Mouse (Mus musculus) liver, embryonic 13.5 days (tissue): ENCODE results near the gene Tmem165. TPM values are rescaled to one million over a fixed set of nuclear protein-coding genes. Genes with fewer than 3 reads are reported as not detected.

Source experiments
- ATAC-seq: fragments of 200-750 bp; cut with Nextera tagmentation; 2 replicates; pipeline ENCODE4 v1.8.0; 2017; ENCODE audit warnings: low read depth, mild to moderate bottlenecking, moderate number of reproducible peaks, moderate library complexity
- DNase-seq: peaks from one replicate; pipeline ENCODE4 v3.0.0; 2022
- H3K27ac ChIP-seq: fragments of 300-500 bp; sonication (generic); 2 replicates; pipeline ENCODE4 v1.5.1; 2015; ENCODE audit warnings: moderate library complexity, mild to moderate bottlenecking, inconsistent platforms
- H3K27me3 ChIP-seq: fragments of 300-500 bp; sonication (generic); 2 replicates; pipeline ENCODE4 v1.6.1; 2015; ENCODE audit warnings: mild to moderate bottlenecking, inconsistent platforms
- H3K36me3 ChIP-seq: fragments of 300-500 bp; sonication (generic); 2 replicates; pipeline ENCODE4 v1.6.1; 2015; ENCODE audit warnings: mild to moderate bottlenecking, inconsistent platforms
- H3K4me1 ChIP-seq: fragments of 300-500 bp; sonication (generic); replicated peaks from 2 replicates; pipeline ENCODE4 v1.6.1; 2015; ENCODE audit warnings: inconsistent platforms
- H3K4me2 ChIP-seq: fragments of 300-500 bp; sonication (generic); 2 replicates; pipeline ENCODE4 v1.6.1; 2015; ENCODE audit warnings: inconsistent platforms, mild to moderate bottlenecking, moderate library complexity
- H3K4me3 ChIP-seq: fragments of 300-500 bp; sonication (generic); replicated peaks from 2 replicates; pipeline ENCODE4 v1.5.1; 2015; ENCODE audit warnings: mild to moderate bottlenecking, inconsistent platforms
- H3K9ac ChIP-seq: fragments of 300-500 bp; sonication (generic); 2 replicates; pipeline ENCODE4 v1.6.1; 2015; ENCODE audit warnings: mild to moderate bottlenecking, inconsistent platforms
- H3K9me3 ChIP-seq: fragments of 300-500 bp; sonication (generic); replicated peaks from 2 replicates; pipeline ENCODE4 v1.6.1; 2016; ENCODE audit warnings: inconsistent platforms
- WGBS: fragments of 180-500 bp; shearing (Covaris S2); methylation state at CpG from one replicate; pipeline ENCODE4 v1.1.7; 2015; ENCODE audit not compliant: insufficient replicate concordance; 5-methylcytosine and 5-hydroxymethylcytosine counted together
- polyA plus RNA-seq: library from polyadenylated mRNA; unstranded; fragments of >200 nt; fragmentation: Nextera tagmentation; extraction: Ambion mirVana; gene quantifications from 2 replicates; pipeline ENCODE4 v1.2.1, GENCODE M21; 2015

Gene Tmem165
- polyA plus RNA-seq, 1 experiment from 2014 or later: 31.6 TPM

- Histone ChIP-seq H3K4me3 (no peak overlapping the region), H3K36me3 (peaks cover 18% of the 10 kb centered on the region), H3K9me3 (no peaks in the 10 kb centered on the region), H3K4me2 (no peak overlapping the region), H3K27me3 (no peaks in the 10 kb centered on the region), H3K4me1 (peaks cover 5% of the 10 kb centered on the region; the same call in 1 of the 2 replicates), H3K27ac (no peak overlapping the region), H3K9ac (no peak overlapping the region)
- ATAC-seq (no peak), DNase-seq (no peak)
- WGBS: 75% methylated on average over 6 of the region's 6 CpGs
Measured at GRCm38 (mm10) chr5:76149436-76149835, 34.2 kb upstream of the Tmem165 start.

GRCm38 (mm10) chr5:76152956-76153355 lies 30.7 kb upstream of the Tmem165 start:
- WGBS: 75% methylated on average over 6 of the region's 6 CpGs
- Histone ChIP-seq H3K4me1 (no peaks in the 10 kb centered on the region), H3K4me3 (no peak overlapping the region), H3K4me2 (no peak overlapping the region), H3K36me3 (peaks cover 24% of the 10 kb centered on the region), H3K27ac (no peak overlapping the region), H3K9ac (no peak overlapping the region), H3K9me3 (no peaks in the 10 kb centered on the region), H3K27me3 (no peaks in the 10 kb centered on the region)
- no peak for ATAC-seq
- DNase-seq: no peak

- no peak for DNase-seq
- Histone ChIP-seq H3K4me3 (no peak overlapping the region), H3K4me2 (no peak overlapping the region), H3K9ac (no peak overlapping the region), H3K36me3 (peaks cover 24% of the 10 kb centered on the region), H3K27me3 (no peaks in the 10 kb centered on the region), H3K27ac (no peak overlapping the region), H3K4me1 (no peaks in the 10 kb centered on the region), H3K9me3 (no peaks in the 10 kb centered on the region)
- 81% methylated on average over 11 of the region's 11 CpGs for WGBS
- no peak for ATAC-seq
Measured at GRCm38 (mm10) chr5:76153430-76153829, 30.2 kb upstream of the Tmem165 start.

GRCm38 (mm10) chr5:76154434-76155165 lies 29.1 kb upstream of the Tmem165 start:
- DNase-seq (no peak), ATAC-seq (no peak)
- 81% methylated on average over 21 of the region's 21 CpGs for WGBS

GRCm38 (mm10) chr5:76159555-76159954 lies 24.1 kb upstream of the Tmem165 start:
- no peaks in the 10 kb centered on the region for H3K27me3 ChIP-seq
- DNase-seq (no peak), ATAC-seq (no peak)
- H3K4me3 ChIP-seq: no peak overlapping the region
- H3K27ac ChIP-seq: no peak overlapping the region
- H3K4me1 ChIP-seq: peaks cover 28% of the 10 kb centered on the region
- H3K36me3 ChIP-seq: peaks cover 6% of the 10 kb centered on the region; the same call in 1 of the 2 replicates
- H3K4me2 ChIP-seq: no peak overlapping the region
- WGBS: 71% methylated on average over 6 of the region's 6 CpGs
- H3K9me3 ChIP-seq: no peaks in the 10 kb centered on the region
- no peak overlapping the region for H3K9ac ChIP-seq

More at GRCm38 (mm10) chr5:76154434-76155165, 29.1 kb upstream of the Tmem165 start:
- Histone ChIP-seq H3K4me2 (no peak overlapping the region), H3K4me1 (no peaks in the 10 kb centered on the region), H3K9ac (no peak overlapping the region), H3K27me3 (no peaks in the 10 kb centered on the region), H3K9me3 (no peaks in the 10 kb centered on the region), H3K4me3 (no peak overlapping the region), H3K27ac (no peak overlapping the region; the same call in 1 of the 2 replicates), H3K36me3 (peaks cover 24% of the 10 kb centered on the region)

GRCm38 (mm10) chr5:76160086-76160485 lies 23.6 kb upstream of the Tmem165 start:
- Histone ChIP-seq H3K36me3 (peaks cover 6% of the 10 kb centered on the region; the same call in 1 of the 2 replicates), H3K4me3 (no peak overlapping the region), H3K27me3 (no peaks in the 10 kb centered on the region), H3K9ac (no peak overlapping the region), H3K4me2 (no peak overlapping the region), H3K27ac (no peak overlapping the region), H3K9me3 (no peaks in the 10 kb centered on the region), H3K4me1 (peaks cover 28% of the 10 kb centered on the region)
- ATAC-seq: no peak
- 41% methylated on average over 3 of the region's 3 CpGs for WGBS
- no peak for DNase-seq

- peak; percentile 87 for ATAC-seq
- no peaks in the 10 kb centered on the region for H3K9me3 ChIP-seq
- H3K9ac ChIP-seq: no peak overlapping the region
- no peaks in the 10 kb centered on the region for H3K36me3 ChIP-seq
- no peaks in the 10 kb centered on the region for H3K27me3 ChIP-seq
- DNase-seq: peak; percentile 38
- H3K4me3 ChIP-seq: no peak overlapping the region
- WGBS: 19% methylated on average over 6 of the region's 6 CpGs
- no peak overlapping the region for H3K27ac ChIP-seq
- H3K4me2 ChIP-seq: peak overlapping the region; percentile 26; the same call in 1 of the 2 replicates
- peaks cover 28% of the 10 kb centered on the region for H3K4me1 ChIP-seq
Measured at GRCm38 (mm10) chr5:76161491-76161890, 22.2 kb upstream of the Tmem165 start.

- Histone ChIP-seq H3K27me3 (no peaks in the 10 kb centered on the region), H3K4me2 (no peak overlapping the region), H3K36me3 (no peaks in the 10 kb centered on the region), H3K9me3 (no peaks in the 10 kb centered on the region), H3K27ac (no peak overlapping the region), H3K4me1 (peaks cover 28% of the 10 kb centered on the region), H3K9ac (no peak overlapping the region), H3K4me3 (no peak overlapping the region)
- ATAC-seq (peak; percentile 11; the same call in 1 of the 2 replicates), DNase-seq (no peak)
- 44% methylated on average over 5 of the region's 5 CpGs for WGBS
Measured at GRCm38 (mm10) chr5:76162926-76163325, 20.8 kb upstream of the Tmem165 start.

GRCm38 (mm10) chr5:76163828-76164390 lies 19.8 kb upstream of the Tmem165 start:
- ATAC-seq (no peak), DNase-seq (no peak)
- Histone ChIP-seq H3K27ac (no peak overlapping the region), H3K36me3 (no peaks in the 10 kb centered on the region), H3K27me3 (no peaks in the 10 kb centered on the region), H3K9me3 (no peaks in the 10 kb centered on the region), H3K4me3 (no peak overlapping the region), H3K9ac (no peak overlapping the region), H3K4me1 (peaks cover 31% of the 10 kb centered on the region), H3K4me2 (no peak overlapping the region)
- 63% methylated on average over 4 of the region's 4 CpGs for WGBS

- H3K36me3 ChIP-seq: no peaks in the 10 kb centered on the region
Measured at GRCm38 (mm10) chr5:76164827-76165226, 18.9 kb upstream of the Tmem165 start.

GRCm38 (mm10) chr5:76170522-76170921 lies 13.2 kb upstream of the Tmem165 start:
- H3K9me3 ChIP-seq: no peaks in the 10 kb centered on the region
- no peak for DNase-seq
- ATAC-seq: no peak
- H3K27ac ChIP-seq: no peak overlapping the region
- no peaks in the 10 kb centered on the region for H3K36me3 ChIP-seq
- peaks cover 3% of the 10 kb centered on the region; the same call in 1 of the 2 replicates for H3K4me1 ChIP-seq
- 68% methylated on average over 4 of the region's 4 CpGs for WGBS
- no peaks in the 10 kb centered on the region for H3K27me3 ChIP-seq
- H3K4me2 ChIP-seq: no peak overlapping the region
- H3K9ac ChIP-seq: no peak overlapping the region
- no peak overlapping the region for H3K4me3 ChIP-seq

More at GRCm38 (mm10) chr5:76164827-76165226, 18.9 kb upstream of the Tmem165 start:
- no peak overlapping the region for H3K4me3 ChIP-seq
- WGBS: 85% methylated on average over 7 of the region's 7 CpGs
- H3K9ac ChIP-seq: no peak overlapping the region
- H3K9me3 ChIP-seq: no peaks in the 10 kb centered on the region
- H3K27me3 ChIP-seq: no peaks in the 10 kb centered on the region
- H3K4me1 ChIP-seq: peaks cover 31% of the 10 kb centered on the region
- no peak for DNase-seq
- H3K27ac ChIP-seq: no peak overlapping the region
- H3K4me2 ChIP-seq: no peak overlapping the region
- ATAC-seq: no peak

- no peak overlapping the region for H3K4me2 ChIP-seq
- no peak overlapping the region for H3K4me3 ChIP-seq
- no peaks in the 10 kb centered on the region for H3K27me3 ChIP-seq
- H3K27ac ChIP-seq: no peak overlapping the region
- DNase-seq (no peak), ATAC-seq (no peak)
- no peaks in the 10 kb centered on the region for H3K9me3 ChIP-seq
- H3K9ac ChIP-seq: no peak overlapping the region
- peaks cover 3% of the 10 kb centered on the region; the same call in 1 of the 2 replicates for H3K4me1 ChIP-seq
- no peaks in the 10 kb centered on the region for H3K36me3 ChIP-seq
Measured at GRCm38 (mm10) chr5:76171039-76171438, 12.6 kb upstream of the Tmem165 start.
